Mouse (Mus musculus): ENCODE measurements at regions not wholly inside any gene's neighbourhood (a gene's known extent, or its start where the extent isn't known, plus 50 kb on each side); places are given as distances from the start of the nearest gene placed in this dataset.

DNA sequence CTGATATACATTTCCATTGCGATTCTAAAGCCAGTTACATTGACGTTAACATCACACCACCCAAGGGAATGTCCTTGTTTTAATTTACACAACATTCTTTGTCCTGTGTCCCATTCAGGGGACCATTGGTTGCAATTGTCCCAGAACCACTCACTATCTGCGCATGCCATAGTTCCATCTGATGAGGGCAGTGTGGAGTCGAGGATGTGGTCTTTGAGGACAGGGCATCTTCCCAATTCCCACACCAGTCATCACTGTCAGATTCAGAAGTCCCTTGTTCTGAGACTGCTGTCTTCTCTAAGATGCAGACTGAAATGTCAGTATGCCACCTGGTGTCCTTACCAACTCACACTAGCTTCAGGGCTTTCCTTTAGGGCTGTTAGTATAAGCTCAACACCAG, 489.6 kb downstream of the Fam19a5 start:
- DNase-seq (ENCODE audit: low spot score in 2 of 2) = no peak

DNA sequence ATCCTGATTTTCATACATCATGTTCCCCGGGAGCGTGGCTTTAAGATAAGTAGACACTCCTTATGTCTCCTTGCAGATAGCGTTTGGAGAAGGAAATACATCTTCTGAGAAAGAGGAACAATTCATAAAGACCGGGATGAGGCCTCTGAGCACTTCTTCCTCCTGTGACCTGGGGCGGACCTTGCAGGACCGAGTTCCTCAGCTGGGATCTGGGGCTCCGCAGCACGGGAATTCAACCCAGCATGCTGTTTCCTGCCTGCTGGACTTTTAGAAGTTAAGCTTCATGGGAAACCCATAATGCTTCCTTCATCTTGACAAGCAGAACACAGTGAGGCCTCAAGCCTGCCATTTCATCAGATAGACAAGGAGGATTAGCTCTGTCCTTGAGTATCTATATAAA, 491.4 kb downstream of the Fam19a5 start:
- DNase-seq (ENCODE audit: low spot score in 2 of 2) = no peak

- peak in 1 of 2 experiments; percentile 27 for DNase-seq (ENCODE audit: low spot score in 2 of 2)
Measured at GRCm38 (mm10) chr15:88036146-88037000, 492.3 kb downstream of the Fam19a5 start.

- no peak for DNase-seq (ENCODE audit: low spot score in 2 of 2)
Measured at GRCm38 (mm10) chr15:88037606-88038005, 493.5 kb downstream of the Fam19a5 start.

DNA sequence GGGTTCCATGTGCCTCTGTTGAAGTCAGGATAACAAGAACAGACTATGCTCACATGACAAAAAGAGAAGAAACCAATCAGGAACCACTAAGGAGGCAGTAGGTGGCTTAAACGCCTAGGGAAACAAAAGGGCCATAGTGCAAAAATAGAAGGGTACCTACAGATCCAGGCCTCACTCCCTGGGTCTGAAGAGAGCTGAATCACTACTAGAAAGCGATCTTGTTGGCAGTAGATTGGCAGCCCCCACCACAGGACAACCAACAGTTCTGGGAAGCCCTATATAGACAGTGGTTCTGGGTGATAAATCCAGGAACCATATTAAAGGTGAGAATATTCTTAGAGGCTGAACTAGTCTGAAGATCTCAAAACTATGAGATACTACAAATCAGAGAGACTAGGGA, 498.7 kb downstream of the Fam19a5 start:
- DNase-seq (ENCODE audit: low spot score in 2 of 2) = no peak

- no peak for DNase-seq (ENCODE audit: low spot score in 2 of 2)
Measured at GRCm38 (mm10) chr15:88058071-88058470, 514.0 kb downstream of the Fam19a5 start.

- no peak for DNase-seq (ENCODE audit: low spot score in 2 of 2)
Measured at GRCm38 (mm10) chr15:88060935-88061334, 516.8 kb downstream of the Fam19a5 start.

DNA sequence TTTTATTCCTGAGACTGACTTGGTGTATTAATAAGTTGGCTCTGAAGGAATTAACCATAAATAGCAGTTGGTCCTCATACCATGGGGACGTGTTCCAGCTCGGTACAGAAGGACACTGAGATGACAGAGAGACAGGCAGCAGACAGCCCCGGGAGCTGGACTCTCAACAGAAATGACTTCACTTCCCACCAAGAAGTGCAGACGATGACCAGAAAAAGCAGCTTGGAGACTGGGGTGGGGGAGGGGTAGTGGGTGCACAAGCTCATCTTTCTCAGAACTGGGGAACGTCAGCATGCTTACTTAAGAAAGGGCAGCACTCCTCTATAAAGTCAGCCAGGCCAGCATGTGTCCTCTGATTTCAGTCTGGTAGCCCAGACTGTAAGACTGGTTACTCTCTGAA, 518.9 kb downstream of the Fam19a5 start:
- DNase-seq (ENCODE audit: low spot score in 2 of 2) = no peak

DNA sequence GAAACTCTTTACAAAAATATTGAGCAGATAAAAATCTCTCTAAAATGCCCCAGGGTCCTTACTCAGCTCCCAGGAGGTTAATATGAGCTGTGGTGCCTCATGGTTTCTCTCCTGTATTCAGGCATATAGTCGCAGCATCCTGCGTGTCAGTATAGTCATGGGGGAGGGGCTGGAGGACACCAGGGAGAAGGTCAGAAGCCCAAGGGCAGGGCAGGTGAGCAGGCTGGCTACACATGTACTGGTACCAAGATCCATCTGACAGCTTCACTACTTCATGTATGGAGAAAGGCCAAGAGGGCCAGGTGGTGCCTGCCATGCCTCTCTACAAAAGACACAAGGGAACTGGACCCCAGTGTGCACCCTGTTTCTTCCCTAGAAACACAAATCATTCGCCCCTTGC, 524.4 kb downstream of the Fam19a5 start:
- DNase-seq (ENCODE audit: low spot score in 2 of 2) = no peak

- DNase-seq (ENCODE audit: low spot score in 2 of 2) = no peak
Measured at GRCm38 (mm10) chr15:88072676-88073075, 527.4 kb upstream of the Zdhhc25 start.

- DNase-seq (ENCODE audit: low spot score in 2 of 2) = no peak
Measured at GRCm38 (mm10) chr15:88083911-88084310, 516.2 kb upstream of the Zdhhc25 start.

GRCm38 (mm10) chr15:88085631-88086030, 514.5 kb upstream of the Zdhhc25 start:
- DNase-seq (ENCODE audit: low spot score in 2 of 2) = no peak

- DNase-seq (ENCODE audit: low spot score in 2 of 2) = no peak
Measured at GRCm38 (mm10) chr15:88089486-88089885, 510.6 kb upstream of the Zdhhc25 start.

DNA sequence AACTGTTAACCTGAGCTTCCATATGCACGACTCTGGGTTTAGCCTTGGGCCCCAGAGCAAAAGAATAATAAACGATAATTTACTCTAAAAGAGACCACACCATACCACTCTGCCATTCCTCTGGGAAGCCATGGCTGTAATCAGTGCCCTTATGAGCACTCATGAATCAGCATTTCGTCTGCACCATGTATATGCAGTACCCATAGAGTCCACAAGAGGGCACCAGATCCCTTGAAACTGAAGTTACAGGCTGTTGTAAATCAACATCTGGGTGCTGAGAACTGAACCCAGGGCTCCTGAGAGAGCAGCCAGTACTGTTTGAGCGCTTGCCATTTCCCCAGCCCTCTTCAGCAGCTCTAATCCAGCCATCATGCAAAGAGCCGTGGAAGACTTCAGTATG, 508.7 kb upstream of the Zdhhc25 start:
- no peak for DNase-seq (ENCODE audit: low spot score in 2 of 2)

DNA sequence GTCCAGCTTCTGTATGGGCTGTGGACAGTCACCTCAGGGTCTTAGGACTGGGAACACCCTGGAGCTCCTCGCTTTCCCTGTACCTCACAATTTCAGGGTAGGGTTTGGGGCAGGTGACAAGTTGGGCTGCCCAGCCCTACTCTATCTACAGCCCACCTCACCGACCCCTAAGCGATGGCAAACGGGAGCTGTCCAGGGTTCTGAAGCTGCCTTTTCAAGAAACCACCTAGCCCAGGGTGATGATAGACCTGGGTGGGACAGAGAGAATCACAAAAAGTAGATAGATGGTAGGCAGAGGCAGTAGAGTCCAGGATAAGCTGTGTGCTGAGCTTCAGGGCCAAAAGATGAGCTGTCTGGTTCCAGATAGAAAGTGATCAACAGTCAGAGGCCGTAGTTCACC, 479.7 kb upstream of the Zdhhc25 start:
- DNase-seq (ENCODE audit: low spot score in 2 of 2) = no peak

DNA sequence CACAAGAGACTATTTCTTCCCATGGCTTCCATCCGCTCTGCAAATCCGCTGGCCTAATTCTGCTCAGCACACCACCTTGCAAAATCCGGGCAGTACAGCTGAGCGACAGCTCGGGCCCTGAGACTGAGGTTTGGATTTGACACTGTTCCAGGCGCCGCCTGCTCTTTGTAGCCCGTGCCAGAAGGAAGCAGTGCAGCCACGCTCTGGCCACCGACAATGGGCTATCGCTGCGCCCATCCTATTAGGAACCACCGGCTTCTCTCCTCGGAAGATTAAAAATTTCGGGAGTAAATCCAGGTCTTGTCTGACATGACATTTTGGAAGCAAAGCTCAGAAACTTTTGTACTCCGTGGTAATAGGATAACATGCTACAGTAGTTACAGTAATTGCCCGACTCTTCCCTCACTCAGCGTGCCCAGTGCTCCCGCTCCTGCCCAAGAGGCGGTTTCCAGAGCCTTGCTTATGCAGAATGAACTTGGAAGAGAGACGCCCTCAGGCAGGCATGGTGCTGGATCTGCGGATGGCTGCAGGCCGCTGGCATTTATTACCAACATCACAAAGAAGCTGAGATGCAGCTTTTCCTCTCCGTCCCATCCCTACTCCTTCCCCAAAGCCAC, 476.1 kb upstream of the Zdhhc25 start:
- DNase-seq (ENCODE audit: low spot score in 2 of 2) = no peak

GRCm38 (mm10) chr15:88146118-88146517, 454.0 kb upstream of the Zdhhc25 start:
- peak; percentile 15 to 67 for DNase-seq (ENCODE audit: low spot score in 2 of 2)

DNA sequence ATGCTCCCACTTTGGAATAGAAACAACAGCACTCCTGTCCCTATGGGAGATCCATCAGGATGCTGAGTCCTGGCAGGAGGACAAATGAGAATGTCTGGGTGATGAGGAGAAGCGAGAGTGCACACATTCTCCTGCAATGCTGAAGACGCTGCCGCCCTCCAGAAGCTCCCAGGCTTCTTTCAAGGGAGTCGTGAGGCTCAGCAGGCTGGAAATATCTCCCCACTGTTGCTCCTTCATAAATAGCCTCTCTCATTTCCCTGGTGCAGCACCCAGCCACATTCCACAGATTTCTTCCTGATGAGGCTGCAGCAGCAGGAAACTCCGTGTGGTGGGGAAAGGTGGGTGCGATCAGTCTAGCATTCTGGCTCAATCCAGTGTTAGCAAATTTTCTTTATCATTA, 448.9 kb upstream of the Zdhhc25 start:
- DNase-seq (ENCODE audit: low spot score in 2 of 2) = peak in 1 of 2 experiments; percentile 21

DNA sequence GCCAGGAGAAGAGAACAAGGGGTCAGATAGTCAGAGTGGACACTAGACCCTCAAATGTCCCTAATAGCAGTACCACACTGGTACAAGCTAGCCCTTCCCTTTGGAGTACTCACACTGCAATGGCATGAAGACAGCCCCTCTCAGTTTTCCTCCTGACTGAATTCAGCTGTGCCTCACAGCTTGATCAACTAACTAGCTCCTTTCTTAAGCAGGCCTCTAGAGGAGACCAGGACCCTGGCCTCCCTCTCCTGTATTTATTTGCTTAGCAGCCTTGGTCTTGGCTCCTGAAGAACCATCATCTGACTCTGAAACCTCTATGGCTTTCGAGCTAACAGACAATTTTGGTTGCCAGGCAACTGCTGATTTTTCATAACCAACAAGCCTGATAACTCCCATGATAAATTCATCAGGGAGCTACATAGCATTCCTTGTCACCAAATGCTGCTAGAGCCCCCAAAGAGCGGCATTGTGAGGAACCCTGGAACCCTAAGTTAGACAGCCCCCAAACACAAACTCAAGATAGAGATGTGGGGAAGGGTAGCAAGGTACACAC, 440.4 kb upstream of the Zdhhc25 start:
- no peak for DNase-seq (ENCODE audit: low spot score in 2 of 2)

- no peak for DNase-seq (ENCODE audit: low spot score in 2 of 2)
Measured at GRCm38 (mm10) chr15:88160291-88160690, 439.8 kb upstream of the Zdhhc25 start.

DNA sequence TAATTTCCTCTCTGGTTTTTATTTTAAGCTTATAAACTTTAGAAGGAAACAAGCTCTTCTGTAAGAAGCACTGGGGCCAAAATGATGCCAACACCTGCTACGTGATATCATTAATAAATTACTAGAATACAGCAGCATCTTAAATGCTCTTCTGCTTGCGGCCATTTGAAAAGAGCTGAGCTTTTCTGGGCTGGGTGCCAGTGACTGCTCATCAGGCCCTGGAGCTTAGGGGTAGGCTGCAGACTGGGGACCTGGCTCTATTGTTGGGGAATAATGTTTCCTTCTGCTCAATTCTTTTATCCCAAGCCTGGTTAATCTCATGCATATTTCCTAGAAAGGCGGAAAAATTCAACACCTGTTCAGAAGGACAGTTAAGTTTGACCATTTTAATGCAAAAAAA, 436.7 kb upstream of the Zdhhc25 start:
- no peak for DNase-seq (ENCODE audit: low spot score in 2 of 2)

DNA sequence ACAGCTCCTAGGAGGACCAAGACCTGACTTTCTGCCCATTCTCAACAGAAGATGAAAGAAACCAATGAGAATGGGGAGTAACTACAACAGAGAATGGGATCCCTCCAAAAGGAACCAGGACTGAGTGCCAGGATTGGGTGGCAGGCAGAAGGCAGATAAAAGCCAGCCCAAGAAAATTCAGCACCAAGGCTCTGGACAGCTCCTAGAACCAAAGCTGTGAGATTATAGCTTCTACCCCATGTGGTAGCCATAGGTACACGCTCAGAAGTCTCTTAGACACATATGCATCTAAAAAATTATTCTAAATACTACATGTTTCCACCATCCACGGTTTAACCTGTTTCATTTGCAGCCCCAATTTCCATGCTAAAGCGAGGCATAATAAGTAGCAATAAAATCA, 425.8 kb upstream of the Zdhhc25 start:
- DNase-seq (ENCODE audit: low spot score in 2 of 2) = no peak

GRCm38 (mm10) chr15:88175991-88176390, 424.1 kb upstream of the Zdhhc25 start:
- DNase-seq (ENCODE audit: low spot score in 2 of 2) = no peak
